29 mouse cellular contexts compared by ENCODE assay signal in the genomic region with DNA sequence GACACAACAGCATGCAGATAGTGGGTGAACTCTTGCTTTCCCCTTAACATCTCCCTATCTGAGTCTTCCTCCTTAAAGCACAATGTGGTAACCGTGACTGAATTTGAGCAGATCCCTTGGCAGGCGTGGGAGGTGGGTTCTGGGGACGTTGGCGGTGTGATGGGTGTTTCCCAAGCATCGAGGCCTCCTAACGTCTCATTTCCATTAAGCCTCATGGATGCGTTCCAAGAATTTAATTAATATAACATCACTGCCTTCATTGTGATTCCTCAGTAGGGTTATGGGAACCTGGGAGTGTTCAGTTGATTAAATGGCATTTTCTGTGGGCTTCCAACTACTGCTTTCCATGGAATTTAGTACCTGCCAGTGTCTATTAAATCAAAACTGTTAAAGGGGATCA.
DNase-seq lines count a peak whose midpoint lies in the region; ATAC-seq and TF ChIP-seq lines count a peak whose summit lies in the region.
"Had no signal": no experiment of that assay in that cellular context is flagged by ENCODE, and none has a peak within 500 bp of the region (broad histone marks: within the 10 kb centered on the region; RNA-seq: fewer than 3 reads in every experiment).

No protein-coding gene starts in this region.

- no peaks in the 10 kb centered on the region for H3K9me3 ChIP-seq in forebrain, embryonic 14.5 days (replicated peaks; ENCODE audit: control insufficient read depth, low read length)
- H3K9me3 ChIP-seq in forebrain, embryonic 10.5 days: no peaks in the 10 kb centered on the region
- no peaks in the 10 kb centered on the region for H3K9me3 ChIP-seq in hindbrain, postnatal 0 days (ENCODE audit: low read length)
- no peaks in the 10 kb centered on the region for H3K9me3 ChIP-seq in hindbrain, embryonic 13.5 days
- no peaks in the 10 kb centered on the region for H3K9me3 ChIP-seq in midbrain, postnatal 0 days (ENCODE audit: low read length)
- no peaks in the 10 kb centered on the region for H3K9me3 ChIP-seq in midbrain, embryonic 10.5 days (replicated peaks)
- H3K9me3 ChIP-seq: embryonic facial prominence, embryonic 10.5 days; embryonic facial prominence, embryonic 13.5 days; heart, embryonic 12.5 days; heart, embryonic 15.5 days had no signal

- no peaks in the 10 kb centered on the region for H3K36me3 ChIP-seq in forebrain, embryonic 14.5 days (ENCODE audit: control insufficient read depth, insufficient read depth, low read length)
- H3K36me3 ChIP-seq in forebrain, embryonic 10.5 days (replicated peaks): no peaks in the 10 kb centered on the region
- no peaks in the 10 kb centered on the region for H3K36me3 ChIP-seq in hindbrain, postnatal 0 days (ENCODE audit: insufficient read depth, low read length)
- H3K36me3 ChIP-seq in hindbrain, embryonic 13.5 days: no peaks in the 10 kb centered on the region
- H3K36me3 ChIP-seq in midbrain, postnatal 0 days (ENCODE audit: insufficient read depth, low read length): no peaks in the 10 kb centered on the region
- no peaks in the 10 kb centered on the region for H3K36me3 ChIP-seq in midbrain, embryonic 10.5 days
- H3K36me3 ChIP-seq: embryonic facial prominence, embryonic 10.5 days; embryonic facial prominence, embryonic 13.5 days; heart, embryonic 12.5 days; heart, embryonic 15.5 days had no signal

- H3K27ac ChIP-seq in forebrain, embryonic 14.5 days (ENCODE audit: low read depth, low read length): no peak overlapping the region
- H3K27ac ChIP-seq in forebrain, embryonic 10.5 days: no peak overlapping the region
- no peak overlapping the region for H3K27ac ChIP-seq in hindbrain, postnatal 0 days
- H3K27ac ChIP-seq in hindbrain, embryonic 13.5 days: no peak overlapping the region; the same call in 1 of the 2 replicates
- no peak overlapping the region for H3K27ac ChIP-seq in midbrain, postnatal 0 days (ENCODE audit: low read depth, low read length)
- H3K27ac ChIP-seq in midbrain, embryonic 10.5 days (replicated peaks): no peak overlapping the region
- H3K27ac ChIP-seq: embryonic facial prominence, embryonic 10.5 days; embryonic facial prominence, embryonic 13.5 days; heart, embryonic 15.5 days had no signal

- TF ChIP-seq CTCF in hindbrain, postnatal 0 days (IDR thresholded peaks at IDR 0.05; ENCODE audit: low read depth): no peak
- no peak for TF ChIP-seq CTCF in midbrain, postnatal 0 days (IDR thresholded peaks at IDR 0.05)
- no peak for TF ChIP-seq CTCF in brain, embryonic 14.5 days (IDR thresholded peaks at IDR 0.05; ENCODE audit: borderline replicate concordance, extremely low read depth, insufficient read depth, insufficient read length)

- 0 out of 2 replicates have a peak, but pooled peaks cover 6% of the 10 kb centered on the region for H3K27me3 ChIP-seq in forebrain, embryonic 14.5 days (replicated peaks; ENCODE audit: control insufficient read depth, insufficient read depth, low read length)
- peaks cover 40% of the 10 kb centered on the region for H3K27me3 ChIP-seq in forebrain, embryonic 10.5 days (ENCODE audit: poor library complexity, severe bottlenecking)
- H3K27me3 ChIP-seq in hindbrain, postnatal 0 days (ENCODE audit: insufficient read depth, low read length): no peaks in the 10 kb centered on the region
- H3K27me3 ChIP-seq in hindbrain, embryonic 13.5 days: no peaks in the 10 kb centered on the region
- H3K27me3 ChIP-seq in midbrain, postnatal 0 days (ENCODE audit: insufficient read depth, low read length): no peaks in the 10 kb centered on the region
- H3K27me3 ChIP-seq in midbrain, embryonic 10.5 days (ENCODE audit: low read depth, poor library complexity, severe bottlenecking): no peaks in the 10 kb centered on the region
- H3K27me3 ChIP-seq: CH12.LX; embryonic facial prominence, embryonic 13.5 days; heart, embryonic 15.5 days had no signal

- peaks cover 10% of the 10 kb centered on the region for H3K4me1 ChIP-seq in forebrain, embryonic 14.5 days (ENCODE audit: control insufficient read depth, insufficient read depth, low read length)
- H3K4me1 ChIP-seq in forebrain, embryonic 10.5 days: peaks cover 38% of the 10 kb centered on the region
- H3K4me1 ChIP-seq in hindbrain, postnatal 0 days (ENCODE audit: insufficient read depth, low read length): no peaks in the 10 kb centered on the region; the same call in 1 of the 2 replicates
- peaks cover 52% of the 10 kb centered on the region for H3K4me1 ChIP-seq in hindbrain, embryonic 13.5 days (replicated peaks)
- no peaks in the 10 kb centered on the region for H3K4me1 ChIP-seq in midbrain, postnatal 0 days (ENCODE audit: insufficient read depth, low read length)
- peaks cover 27% of the 10 kb centered on the region for H3K4me1 ChIP-seq in midbrain, embryonic 10.5 days

- no peak overlapping the region for H3K4me3 ChIP-seq in forebrain, embryonic 14.5 days (ENCODE audit: low read depth, low read length)
- no peak overlapping the region for H3K4me3 ChIP-seq in forebrain, embryonic 10.5 days
- no peak overlapping the region for H3K4me3 ChIP-seq in hindbrain, postnatal 0 days (ENCODE audit: low read length)
- H3K4me3 ChIP-seq in hindbrain, embryonic 13.5 days: no peak overlapping the region
- no peak overlapping the region for H3K4me3 ChIP-seq in midbrain, postnatal 0 days (ENCODE audit: low read depth, low read length)
- no peak overlapping the region for H3K4me3 ChIP-seq in midbrain, embryonic 10.5 days
- H3K4me3 ChIP-seq: embryonic facial prominence, embryonic 10.5 days; embryonic facial prominence, embryonic 13.5 days; erythroblast, embryonic 14.5 days; heart, embryonic 12.5 days; heart, embryonic 15.5 days had no signal

- peak; percentile 76 for DNase-seq in forebrain, embryonic 14.5 days (ENCODE audit: low spot score)
- DNase-seq in forebrain, embryonic 10.5 days (ENCODE audit: extremely low spot score, low spot score): no peak
- peak; percentile 35 for DNase-seq in hindbrain, postnatal 0 days (ENCODE audit: low spot score)
- DNase-seq in midbrain, postnatal 0 days (ENCODE audit: low spot score): peak; percentile 46
- DNase-seq in midbrain, embryonic 10.5 days (ENCODE audit: low spot score): no peak
- peak; percentile 77 for DNase-seq in brain, embryonic 14.5 days (ENCODE audit: low read depth)
- DNase-seq: adrenal gland, adult 2 months; adrenal gland, postnatal 14 days; B cell, adult 2 months; cerebellum, adult 11-12 months; cerebellum, adult 8-10 months; cerebellum, postnatal 10 days; cerebellum, postnatal 36 days; embryo, embryonic 11 days; gastrocnemius, postnatal 10 days; gastrocnemius, postnatal 36 days; heart, postnatal 10 days; heart, postnatal 36 days had no signal

- TF ChIP-seq POLR2A in brain, embryonic 14.5 days (IDR thresholded peaks at IDR 0.05; ENCODE audit: borderline replicate concordance, extremely low read depth, insufficient read depth, insufficient read length, poor library complexity, severe bottlenecking): no peak

- WGBS in forebrain, embryonic 14.5 days: 18% methylated on average over 7 of the region's 7 CpGs
- WGBS in forebrain, embryonic 10.5 days: 89% methylated on average over 7 of the region's 7 CpGs
- 25% methylated on average over 7 of the region's 7 CpGs for WGBS in hindbrain, postnatal 0 days
- WGBS in hindbrain, embryonic 13.5 days: 30% methylated on average over 7 of the region's 7 CpGs
- WGBS in midbrain, postnatal 0 days: 61% methylated on average over 7 of the region's 7 CpGs
- 91% methylated on average over 7 of the region's 7 CpGs for WGBS in midbrain, embryonic 10.5 days

- no peak overlapping the region for H3K4me2 ChIP-seq in forebrain, embryonic 14.5 days (ENCODE audit: low read length)
- H3K4me2 ChIP-seq in hindbrain, postnatal 0 days (ENCODE audit: low read depth, low read length): no peak overlapping the region
- H3K4me2 ChIP-seq in hindbrain, embryonic 13.5 days: no peak overlapping the region
- H3K4me2 ChIP-seq in midbrain, postnatal 0 days (ENCODE audit: low read depth, low read length, poor library complexity, severe bottlenecking): no peak overlapping the region
- H3K4me2 ChIP-seq: embryonic facial prominence, embryonic 13.5 days; heart, embryonic 12.5 days; heart, embryonic 15.5 days had no signal

- no peak overlapping the region for H3K9ac ChIP-seq in forebrain, embryonic 14.5 days (ENCODE audit: low read length)
- no peak overlapping the region for H3K9ac ChIP-seq in hindbrain, postnatal 0 days (replicated peaks; ENCODE audit: low read length)
- no peak overlapping the region for H3K9ac ChIP-seq in hindbrain, embryonic 13.5 days
- no peak overlapping the region for H3K9ac ChIP-seq in midbrain, postnatal 0 days (replicated peaks; ENCODE audit: low read length, poor library complexity, severe bottlenecking)
- H3K9ac ChIP-seq: embryonic facial prominence, embryonic 13.5 days; heart, embryonic 12.5 days; heart, embryonic 15.5 days had no signal

- ATAC-seq in forebrain, embryonic 14.5 days: no peak
- no peak for ATAC-seq in hindbrain, postnatal 0 days
- ATAC-seq in hindbrain, embryonic 13.5 days (ENCODE audit: low FRiP score): no peak
- ATAC-seq in midbrain, postnatal 0 days (ENCODE audit: low FRiP score): no peak
- ATAC-seq: forebrain, embryonic 16.5 days; hindbrain, embryonic 16.5 days; inflammation-experienced regulatory T-cells, adult 6 months; intestine, embryonic 16.5 days had no signal

Comparison
In these comparisons a context has a peak if more than half of its experiments do, and no peak if none do; other contexts are left out.
1. DNase-seq: peak in forebrain, embryonic 14.5 days (single experiment), hindbrain, postnatal 0 days (single experiment), midbrain, postnatal 0 days (single experiment) and brain, embryonic 14.5 days (single experiment); none in forebrain, embryonic 10.5 days (single experiment) and midbrain, embryonic 10.5 days (single experiment).